Mouse (Mus musculus) midbrain, embryonic 11.5 days (tissue): ENCODE data around the gene Parp11. TPM values are rescaled to one million over a fixed set of nuclear protein-coding genes. Genes with fewer than 3 reads are reported as not detected.

ENCODE experiments used
- ATAC-seq: fragments of 200-750 bp; cut with Nextera tagmentation; 2 replicates; pipeline ENCODE4 v1.8.0; 2017; ENCODE audit warnings: moderate TSS enrichment, moderate library complexity; ENCODE audit not compliant: low FRiP score
- DNase-seq: peaks from one replicate; pipeline ENCODE4 v3.0.0; 2015; ENCODE audit warnings: low spot score; ENCODE audit errors: missing footprints
- H3K27ac ChIP-seq: fragments of 300-500 bp; sonication (generic); 2 replicates; pipeline ENCODE4 v1.5.1; 2014; ENCODE audit warnings: low read depth, low read length
- H3K27me3 ChIP-seq: fragments of 300-500 bp; sonication (generic); 2 replicates; pipeline ENCODE4 v1.6.1; 2014; ENCODE audit warnings: mild to moderate bottlenecking, low read length, moderate library complexity, mixed read lengths; ENCODE audit not compliant: control insufficient read depth, insufficient read depth
- H3K36me3 ChIP-seq: fragments of 300-500 bp; sonication (generic); 2 replicates; pipeline ENCODE4 v1.6.1; 2014; ENCODE audit warnings: mild to moderate bottlenecking, low read length, moderate library complexity, mixed read lengths; ENCODE audit not compliant: control insufficient read depth, insufficient read depth
- H3K4me1 ChIP-seq: fragments of 300-500 bp; sonication (generic); 2 replicates; pipeline ENCODE4 v1.6.1; 2014; ENCODE audit warnings: low read length; ENCODE audit not compliant: control insufficient read depth, insufficient read depth
- H3K4me2 ChIP-seq: fragments of 300-500 bp; sonication (generic); 2 replicates; pipeline ENCODE4 v1.6.1; 2014; ENCODE audit warnings: mild to moderate bottlenecking, moderate library complexity
- H3K4me3 ChIP-seq: fragments of 300-500 bp; sonication (generic); 2 replicates; pipeline ENCODE4 v1.5.1; 2014; ENCODE audit warnings: low read depth, low read length
- H3K9ac ChIP-seq: fragments of 300-500 bp; sonication (generic); 2 replicates; pipeline ENCODE4 v1.6.1; 2014; ENCODE audit warnings: low read length
- H3K9me3 ChIP-seq: fragments of 300-500 bp; sonication (generic); 2 replicates; pipeline ENCODE4 v1.6.1; 2016; ENCODE audit warnings: low read length; ENCODE audit not compliant: control insufficient read depth
- WGBS: fragments of 180-500 bp; shearing (Covaris S2); extraction: QIAGEN DNeasy Blood & Tissue Kit; methylation state at CpG from one replicate; pipeline ENCODE4 v1.1.7; 2014; 5-methylcytosine and 5-hydroxymethylcytosine counted together
- polyA plus RNA-seq: library from polyadenylated mRNA; unstranded; fragments of >200 nt; fragmentation: Nextera tagmentation; extraction: Ambion mirVana; gene quantifications from 2 replicates; pipeline ENCODE4 v1.2.1, GENCODE M21; 2014

The Parp11 gene
- polyA plus RNA-seq, 1 experiment from 2014 or later, result 64.9 TPM

GRCm38 (mm10) chr6:127442584-127442983 lies 4.1 kb upstream of the Parp11 start:
- no peaks in the 10 kb centered on the region for H3K27me3 ChIP-seq
- 58% methylated on average over 4 of the region's 4 CpGs for WGBS
- peaks cover 41% of the 10 kb centered on the region for H3K4me1 ChIP-seq
- no peak for ATAC-seq
- no peak for DNase-seq
- 0 out of 2 replicates have a peak, but pooled peaks cover 2% of the 10 kb centered on the region for H3K9me3 ChIP-seq
- H3K4me2 ChIP-seq, result no peak overlapping the region
- no peaks in the 10 kb centered on the region for H3K36me3 ChIP-seq
- H3K9ac ChIP-seq, result no peak overlapping the region
- H3K27ac ChIP-seq, result no peak overlapping the region
- no peak overlapping the region for H3K4me3 ChIP-seq

DNA sequence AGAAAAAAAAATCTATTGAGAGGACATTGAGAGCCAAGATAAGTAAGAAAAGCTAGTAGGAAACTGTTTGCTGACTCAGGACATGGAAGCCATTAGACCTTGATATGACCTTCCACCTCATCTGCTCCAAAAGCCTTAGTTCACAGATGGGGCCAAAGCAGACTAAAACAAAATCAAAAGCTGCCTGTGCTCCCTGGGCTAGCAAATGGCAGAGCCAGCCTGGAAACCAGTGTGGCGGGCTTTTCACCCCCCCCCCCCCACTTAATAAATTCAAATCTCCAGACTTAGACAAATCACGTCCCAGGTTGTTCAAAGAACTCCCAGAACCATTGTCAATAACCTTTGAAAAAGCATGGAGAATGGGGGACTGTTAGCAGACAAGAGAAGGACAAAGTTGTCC lies 2.7 kb upstream of the Parp11 start:
- H3K4me1 ChIP-seq, result peaks cover 48% of the 10 kb centered on the region
- H3K9me3 ChIP-seq, result no peaks in the 10 kb centered on the region
- ATAC-seq, result peak; percentile 54
- H3K4me2 ChIP-seq, result no peak overlapping the region
- no peaks in the 10 kb centered on the region for H3K27me3 ChIP-seq
- DNase-seq, result peak; percentile 88
- 6% methylated on average over 2 of the region's 2 CpGs for WGBS
- H3K27ac ChIP-seq, result no peak overlapping the region; the same call in 1 of the 2 replicates
- no peaks in the 10 kb centered on the region for H3K36me3 ChIP-seq
- no peak overlapping the region for H3K4me3 ChIP-seq
- H3K9ac ChIP-seq, result no peak overlapping the region

DNA sequence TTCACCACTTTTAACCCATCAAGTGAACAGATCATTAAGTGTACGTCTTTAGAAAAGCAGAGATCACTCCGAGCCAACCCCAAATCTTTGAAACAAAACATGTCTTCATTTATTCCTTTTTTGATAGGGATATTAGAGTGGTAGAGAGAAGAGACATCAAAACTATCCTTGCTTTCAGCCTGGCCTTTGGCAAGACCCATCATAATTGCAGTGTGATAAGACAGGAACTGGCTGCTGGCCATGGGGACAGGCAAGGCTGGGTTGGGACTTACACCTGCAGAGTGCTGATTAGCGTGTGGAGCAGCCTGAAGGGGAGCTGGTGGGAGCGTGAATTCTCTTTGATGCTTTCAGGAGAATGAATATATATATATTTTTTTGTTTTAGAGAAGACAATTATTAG lies 2.2 kb upstream of the Parp11 start:
- H3K36me3 ChIP-seq, result no peaks in the 10 kb centered on the region
- peaks cover 54% of the 10 kb centered on the region for H3K4me1 ChIP-seq
- DNase-seq (peak; percentile 86), ATAC-seq (no peak)
- no peak overlapping the region for H3K9ac ChIP-seq
- no peak overlapping the region for H3K4me2 ChIP-seq
- H3K27ac ChIP-seq, result no peak overlapping the region
- H3K9me3 ChIP-seq, result no peaks in the 10 kb centered on the region
- 45% methylated on average over 4 of the region's 4 CpGs for WGBS
- H3K27me3 ChIP-seq, result no peaks in the 10 kb centered on the region
- H3K4me3 ChIP-seq, result no peak overlapping the region

DNA sequence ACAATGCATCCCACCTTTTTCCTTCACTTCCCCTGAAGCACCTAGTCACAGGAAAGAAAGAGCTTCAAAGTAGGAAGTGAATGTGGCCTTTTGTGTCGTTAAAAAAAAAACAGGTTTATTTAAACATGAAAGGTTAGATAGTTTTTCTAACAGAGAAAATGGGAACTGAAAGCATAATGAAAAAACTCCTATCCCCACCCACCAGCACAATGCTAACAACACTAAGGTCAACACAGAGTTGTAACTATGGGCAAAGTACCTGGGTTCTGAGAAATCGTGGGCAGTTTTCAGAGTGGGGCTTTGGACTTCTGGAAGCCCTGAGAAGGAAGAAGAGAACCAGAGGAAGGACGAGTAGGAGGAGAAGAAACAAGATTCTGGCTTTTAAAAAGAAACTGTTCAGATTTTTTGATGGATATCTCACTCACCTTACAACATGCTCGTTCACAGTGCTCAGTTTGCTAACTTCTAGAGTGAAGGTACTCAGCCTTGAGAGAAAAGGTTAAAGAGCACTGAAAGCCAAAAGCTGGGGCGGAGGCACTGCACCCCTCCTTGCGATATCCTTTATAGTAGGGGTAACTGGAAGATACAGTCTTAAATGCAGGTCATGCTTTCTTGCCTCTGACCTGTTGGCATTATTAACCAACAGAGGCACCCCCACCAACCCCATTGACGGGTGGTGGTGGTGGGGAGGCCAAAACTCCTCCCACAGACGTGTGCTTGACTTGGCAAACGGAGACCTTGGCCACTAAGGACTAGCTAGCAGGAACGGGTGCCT lies 1.2 kb downstream of the Parp11 start:
- ATAC-seq, result no peak
- H3K4me2 ChIP-seq, result no peak overlapping the region
- no peak overlapping the region for H3K4me3 ChIP-seq
- no peaks in the 10 kb centered on the region for H3K27me3 ChIP-seq
- 73% methylated on average over 10 of the region's 10 CpGs for WGBS
- H3K9me3 ChIP-seq, result no peaks in the 10 kb centered on the region
- peaks cover 46% of the 10 kb centered on the region for H3K4me1 ChIP-seq
- H3K36me3 ChIP-seq, result no peaks in the 10 kb centered on the region
- DNase-seq, result no peak
- H3K27ac ChIP-seq, result no peak overlapping the region
- no peak overlapping the region for H3K9ac ChIP-seq

DNA sequence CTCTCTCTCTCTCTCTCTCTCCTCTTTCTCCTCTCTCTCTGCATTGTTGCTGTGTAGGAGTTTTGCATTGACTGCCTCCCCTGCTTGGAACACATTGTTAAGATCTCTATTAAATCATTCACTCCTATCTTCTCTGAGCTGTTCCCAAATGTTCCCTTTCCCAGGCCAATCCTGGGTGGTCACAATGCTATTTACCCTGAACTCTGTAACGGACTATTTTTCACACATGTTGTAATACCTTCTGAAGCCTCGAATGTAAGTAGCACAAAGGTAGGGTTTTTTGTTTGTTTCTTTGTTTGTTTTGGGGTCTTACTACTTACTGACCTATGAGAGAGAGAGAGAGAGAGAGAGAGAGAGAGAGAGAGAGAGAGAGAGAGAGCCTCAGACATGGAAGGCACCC lies 2.2 kb downstream of the Parp11 start:
- WGBS, result 60% methylated on average over 2 of the region's 2 CpGs
- H3K9me3 ChIP-seq, result no peaks in the 10 kb centered on the region
- H3K27ac ChIP-seq, result peak overlapping the region; percentile 92
- no peak overlapping the region for H3K4me3 ChIP-seq
- no peaks in the 10 kb centered on the region for H3K27me3 ChIP-seq
- peaks cover 38% of the 10 kb centered on the region for H3K4me1 ChIP-seq
- ATAC-seq (no peak), DNase-seq (peak; percentile 89)
- H3K4me2 ChIP-seq, result no peak overlapping the region
- H3K9ac ChIP-seq, result no peak overlapping the region
- no peaks in the 10 kb centered on the region for H3K36me3 ChIP-seq

- H3K4me3 ChIP-seq, result no peak overlapping the region
- ATAC-seq (peak; percentile 65), DNase-seq (peak; percentile 94)
- peak overlapping the region; percentile 21; the same call in 1 of the 2 replicates for H3K4me2 ChIP-seq
- H3K4me1 ChIP-seq, result peaks cover 32% of the 10 kb centered on the region
- peak overlapping the region; percentile 92 for H3K27ac ChIP-seq
- WGBS, result 9% methylated on average over 10 of the region's 10 CpGs
- H3K36me3 ChIP-seq, result no peaks in the 10 kb centered on the region
- no peaks in the 10 kb centered on the region for H3K9me3 ChIP-seq
- H3K27me3 ChIP-seq, result no peaks in the 10 kb centered on the region
- H3K9ac ChIP-seq, result peak overlapping the region; percentile 50; the same call in 1 of the 2 replicates
Observed at GRCm38 (mm10) chr6:127449531-127450422, 3.1 kb downstream of the Parp11 start.

DNA sequence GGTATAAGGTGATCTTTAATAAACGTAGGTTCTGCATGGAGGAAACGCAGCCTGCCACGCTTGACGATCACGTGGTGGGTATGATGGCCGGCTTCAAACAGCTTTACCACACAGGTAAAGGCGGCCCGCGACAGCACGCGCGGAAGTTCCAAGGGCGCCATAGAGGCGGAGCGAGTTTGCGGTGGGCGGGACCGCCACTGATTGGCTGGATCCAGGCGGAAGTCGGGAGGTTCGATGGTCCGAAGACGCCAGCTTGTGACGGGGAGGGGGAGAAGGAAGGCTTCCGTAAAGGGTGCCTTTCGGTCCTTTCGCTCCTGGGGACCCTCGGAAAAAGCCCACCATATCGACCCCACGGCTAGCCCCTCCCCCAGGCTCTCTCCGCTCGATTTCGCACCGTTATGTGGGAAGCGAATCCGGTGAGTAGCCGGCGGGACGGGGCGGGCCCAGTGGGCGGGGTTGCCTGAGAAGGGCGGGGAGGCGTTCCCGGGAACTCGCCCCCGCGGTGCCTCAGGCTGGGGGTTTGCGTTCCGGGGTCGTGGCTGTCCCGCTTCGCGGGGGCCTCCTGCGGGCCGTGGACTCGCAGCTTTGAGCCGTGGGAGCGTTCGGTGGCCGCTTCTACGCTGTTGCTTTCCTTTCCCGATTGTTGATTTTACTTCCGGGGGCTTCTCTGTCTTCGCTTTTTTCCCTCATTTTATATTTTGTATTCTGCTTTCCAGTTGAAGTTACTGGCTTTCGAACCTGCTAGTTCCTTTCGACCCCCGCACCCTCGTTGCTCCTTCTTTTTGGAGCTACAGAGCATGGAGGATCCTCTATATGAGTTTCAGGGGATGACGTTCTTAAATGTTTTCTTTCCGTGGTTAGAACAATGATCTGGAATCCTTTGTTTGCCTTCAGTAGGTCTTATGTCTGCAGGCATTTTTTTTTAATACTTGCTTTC lies 7.0 kb downstream of the Parp11 start:
- WGBS, result under 1% methylated on average over 70 of the region's 70 CpGs
- DNase-seq (peak; percentile 98), ATAC-seq (peak; percentile 90)
- Histone ChIP-seq H3K4me1 (peaks cover 24% of the 10 kb centered on the region), H3K36me3 (no peaks in the 10 kb centered on the region), H3K9ac (peak overlapping the region; percentile 84), H3K27ac (peak overlapping the region; percentile 94), H3K4me2 (peak overlapping the region; percentile 62), H3K27me3 (no peaks in the 10 kb centered on the region), H3K4me3 (peak overlapping the region; percentile 72), H3K9me3 (no peaks in the 10 kb centered on the region)

GRCm38 (mm10) chr6:127454344-127454707 lies 7.7 kb downstream of the Parp11 start:
- H3K4me1 ChIP-seq, result peaks cover 18% of the 10 kb centered on the region
- no peak for ATAC-seq
- H3K36me3 ChIP-seq, result no peaks in the 10 kb centered on the region
- WGBS, result 49% methylated on average over 10 of the region's 10 CpGs
- peak overlapping the region; percentile 84 for H3K9ac ChIP-seq
- H3K4me2 ChIP-seq, result peak overlapping the region; percentile 62
- H3K27me3 ChIP-seq, result no peaks in the 10 kb centered on the region
- H3K9me3 ChIP-seq, result no peaks in the 10 kb centered on the region
- peak overlapping the region; percentile 72 for H3K4me3 ChIP-seq
- DNase-seq, result peak; percentile 91
- H3K27ac ChIP-seq, result peak overlapping the region; percentile 94; the same call in 1 of the 2 replicates
